Mouse (Mus musculus) forebrain, embryonic 14.5 days (tissue): ENCODE results near the gene Rab11b. TPM values are rescaled to one million over a fixed set of nuclear protein-coding genes. Genes with fewer than 3 reads are reported as not detected.
A peak's percentile ranks its signal among the peaks of the same experiment; 100 is the strongest.

Experiments used
- ATAC-seq: fragments of 200-750 bp; cut with Nextera tagmentation; 2 replicates; pipeline ENCODE4 v1.8.0; 2017; ENCODE audit warnings: mild to moderate bottlenecking, moderate library complexity
- DNase-seq: peaks from one replicate; pipeline ENCODE4 v3.0.0-alpha.2; 2015; ENCODE audit warnings: low spot score
- H3K27ac ChIP-seq: fragments of 300-500 bp; sonication (generic); 2 replicates; pipeline ENCODE4 v1.5.1; 2014; ENCODE audit warnings: low read depth, mild to moderate bottlenecking, control low read depth, low read length, moderate library complexity
- H3K27me3 ChIP-seq: fragments of 300-500 bp; sonication (generic); replicated peaks from 2 replicates; pipeline ENCODE4 v1.6.1; 2014; ENCODE audit warnings: low read length, control low read depth, mixed read lengths; ENCODE audit not compliant: control insufficient read depth, insufficient read depth
- H3K36me3 ChIP-seq: fragments of 300-500 bp; sonication (generic); 2 replicates; pipeline ENCODE4 v1.6.1; 2014; ENCODE audit warnings: low read length, control low read depth; ENCODE audit not compliant: control insufficient read depth, insufficient read depth
- H3K4me1 ChIP-seq: fragments of 300-500 bp; sonication (generic); 2 replicates; pipeline ENCODE4 v1.6.1; 2014; ENCODE audit warnings: antibody characterized with exemption, low read length, control low read depth; ENCODE audit not compliant: control insufficient read depth, insufficient read depth
- H3K4me2 ChIP-seq: fragments of 300-500 bp; sonication (generic); 2 replicates; pipeline ENCODE4 v1.6.1; 2014; ENCODE audit warnings: mild to moderate bottlenecking, control low read depth, low read length
- H3K4me3 ChIP-seq: fragments of 300-500 bp; sonication (generic); 2 replicates; pipeline ENCODE4 v1.5.1; 2014; ENCODE audit warnings: low read depth, low read length, control low read depth
- H3K9ac ChIP-seq: fragments of 300-500 bp; sonication (generic); 2 replicates; pipeline ENCODE4 v1.6.1; 2014; ENCODE audit warnings: mild to moderate bottlenecking, low read length, control low read depth, moderate library complexity
- H3K9me3 ChIP-seq: fragments of 300-500 bp; sonication (generic); replicated peaks from 2 replicates; pipeline ENCODE4 v1.6.1; 2016; ENCODE audit warnings: low read length, control low read depth, mixed read lengths; ENCODE audit not compliant: control insufficient read depth
- WGBS: fragments of 180-500 bp; shearing (Covaris S2); extraction: QIAGEN DNeasy Blood & Tissue Kit; methylation state at CpG from one replicate; pipeline ENCODE4 v1.1.7; 2014; 5-methylcytosine and 5-hydroxymethylcytosine counted together
- polyA plus RNA-seq: library from polyadenylated mRNA; unstranded; fragments of >200 nt; fragmentation: Nextera tagmentation; extraction: Ambion mirVana; gene quantifications from 2 replicates; pipeline ENCODE4 v1.2.1, GENCODE M21; 2014

Rab11b gene
- polyA plus RNA-seq: 340 and 341 TPM in 2 replicates

GRCm38 (mm10) chr17:33760255-33761165 is at the start of gene Rab11b:
Gene Rab11b (minus strand): TSS chr17:33760530.
- Histone ChIP-seq H3K36me3 (peaks cover 3% of the 10 kb centered on the region; the same call in 1 of the 2 replicates), H3K4me3 (peak within 1 kb of the TSS; percentile 81), H3K27me3 (no peaks in the 10 kb centered on the region), H3K9me3 (no peaks in the 10 kb centered on the region), H3K4me1 (peaks cover 18% of the 10 kb centered on the region), H3K9ac (peak within 1 kb of the TSS; percentile 99), H3K27ac (peak within 1 kb of the TSS; percentile 99), H3K4me2 (peak within 1 kb of the TSS; percentile 82)
- 2% methylated on average over 35 of the region's 35 CpGs for WGBS
- DNase-seq: peak; percentile 100
- ATAC-seq: peak; percentile 100

GRCm38 (mm10) chr17:33808192-33808591 is 47.9 kb upstream of the Rab11b start:
- Histone ChIP-seq H3K4me1 (peaks cover 4% of the 10 kb centered on the region; the same call in 1 of the 2 replicates), H3K4me3 (no peak overlapping the region), H3K27me3 (no peaks in the 10 kb centered on the region), H3K9me3 (no peaks in the 10 kb centered on the region), H3K36me3 (no peaks in the 10 kb centered on the region), H3K9ac (no peak overlapping the region), H3K27ac (no peak overlapping the region), H3K4me2 (no peak overlapping the region)
- ATAC-seq (no peak), DNase-seq (no peak)
- WGBS: 50% methylated on average over 10 of the region's 10 CpGs

GRCm38 (mm10) chr17:33807181-33807888 is 47.0 kb upstream of the Rab11b start:
- Histone ChIP-seq H3K27me3 (no peaks in the 10 kb centered on the region), H3K9ac (no peak overlapping the region), H3K9me3 (no peaks in the 10 kb centered on the region), H3K4me1 (peaks cover 4% of the 10 kb centered on the region; the same call in 1 of the 2 replicates), H3K36me3 (no peaks in the 10 kb centered on the region), H3K4me3 (no peak overlapping the region), H3K27ac (no peak overlapping the region), H3K4me2 (no peak overlapping the region)
- DNase-seq (no peak), ATAC-seq (no peak)
- WGBS: 75% methylated on average over 9 of the region's 9 CpGs

GRCm38 (mm10) chr17:33804745-33805144 is 44.4 kb upstream of the Rab11b start:
- Histone ChIP-seq H3K27ac (no peak overlapping the region), H3K4me1 (no peaks in the 10 kb centered on the region), H3K4me2 (no peak overlapping the region), H3K9me3 (no peaks in the 10 kb centered on the region), H3K27me3 (no peaks in the 10 kb centered on the region), H3K36me3 (no peaks in the 10 kb centered on the region), H3K9ac (no peak overlapping the region), H3K4me3 (no peak overlapping the region)
- no peak for ATAC-seq
- WGBS: 38% methylated on average over 1 of the region's 1 CpGs
- DNase-seq: no peak

GRCm38 (mm10) chr17:33804205-33804604 is 43.9 kb upstream of the Rab11b start:
- H3K27me3 ChIP-seq: no peaks in the 10 kb centered on the region
- no peaks in the 10 kb centered on the region for H3K36me3 ChIP-seq
- no peaks in the 10 kb centered on the region for H3K4me1 ChIP-seq
- 48% methylated on average over 4 of the region's 4 CpGs for WGBS
- no peaks in the 10 kb centered on the region for H3K9me3 ChIP-seq
- no peak for DNase-seq
- ATAC-seq: no peak
- H3K9ac ChIP-seq: no peak overlapping the region
- H3K4me2 ChIP-seq: no peak overlapping the region
- H3K4me3 ChIP-seq: no peak overlapping the region
- no peak overlapping the region for H3K27ac ChIP-seq

- Histone ChIP-seq H3K4me2 (no peak overlapping the region), H3K9me3 (no peaks in the 10 kb centered on the region), H3K4me1 (no peaks in the 10 kb centered on the region), H3K27ac (no peak overlapping the region), H3K4me3 (no peak overlapping the region), H3K36me3 (no peaks in the 10 kb centered on the region), H3K9ac (no peak overlapping the region), H3K27me3 (no peaks in the 10 kb centered on the region)
- no peak for ATAC-seq
- peak; percentile 61 for DNase-seq
- 4% methylated on average over 2 of the region's 2 CpGs for WGBS
These were observed 41.9 kb upstream of the Rab11b start for GRCm38 (mm10) chr17:33802221-33802620.

- Histone ChIP-seq H3K4me1 (no peaks in the 10 kb centered on the region), H3K27me3 (no peaks in the 10 kb centered on the region), H3K9ac (no peak overlapping the region), H3K4me3 (no peak overlapping the region), H3K36me3 (no peaks in the 10 kb centered on the region), H3K9me3 (no peaks in the 10 kb centered on the region), H3K27ac (no peak overlapping the region), H3K4me2 (no peak overlapping the region)
- WGBS: 69% methylated on average over 1 of the region's 1 CpGs
- no peak for ATAC-seq
- DNase-seq: no peak
These were observed 38.9 kb upstream of the Rab11b start for GRCm38 (mm10) chr17:33799277-33799676.

- WGBS: 43% methylated on average over 3 of the region's 3 CpGs
- Histone ChIP-seq H3K4me1 (no peaks in the 10 kb centered on the region), H3K9ac (no peak overlapping the region), H3K4me2 (no peak overlapping the region), H3K4me3 (no peak overlapping the region), H3K27ac (no peak overlapping the region), H3K9me3 (no peaks in the 10 kb centered on the region), H3K27me3 (no peaks in the 10 kb centered on the region), H3K36me3 (no peaks in the 10 kb centered on the region)
- DNase-seq (no peak), ATAC-seq (no peak)
These were observed 38.0 kb upstream of the Rab11b start for GRCm38 (mm10) chr17:33798306-33798705.

GRCm38 (mm10) chr17:33788732-33789131 is 28.4 kb upstream of the Rab11b start:
- DNase-seq (no peak), ATAC-seq (no peak)
- no peaks in the 10 kb centered on the region for H3K9me3 ChIP-seq
- H3K4me2 ChIP-seq: no peak overlapping the region
- H3K36me3 ChIP-seq: no peaks in the 10 kb centered on the region
- no peak overlapping the region for H3K4me3 ChIP-seq
- no peak overlapping the region for H3K27ac ChIP-seq
- H3K4me1 ChIP-seq: no peaks in the 10 kb centered on the region
- H3K27me3 ChIP-seq: no peaks in the 10 kb centered on the region
- 86% methylated on average over 4 of the region's 4 CpGs for WGBS
- H3K9ac ChIP-seq: no peak overlapping the region
